Mouse (Mus musculus) neural tube, embryonic 11.5 days (tissue): ENCODE data around the gene Hes2. TPM values are rescaled to one million over a fixed set of nuclear protein-coding genes. Genes with fewer than 3 reads are reported as not detected.
A peak's percentile ranks its signal among the peaks of the same experiment; 100 is the strongest.

ENCODE experiments used
- ATAC-seq: fragments of 200-750 bp; cut with Nextera tagmentation; 2 replicates; pipeline ENCODE4 v1.8.0; 2017; ENCODE audit warnings: moderate number of reproducible peaks, mild to moderate bottlenecking, moderate TSS enrichment, moderate library complexity; ENCODE audit not compliant: insufficient read depth, low FRiP score, low TSS enrichment
- DNase-seq: peaks from one replicate; pipeline ENCODE4 v3.0.0-alpha.2; 2015; ENCODE audit warnings: low spot score
- H3K27ac ChIP-seq: fragments of 300-500 bp; sonication (generic); 2 replicates; pipeline ENCODE4 v1.5.1; 2014; ENCODE audit warnings: low read depth, mild to moderate bottlenecking, low read length
- H3K27me3 ChIP-seq: fragments of 300-500 bp; sonication (generic); 2 replicates; pipeline ENCODE4 v1.6.1; 2014; ENCODE audit warnings: mild to moderate bottlenecking, low read length, mixed read lengths; ENCODE audit not compliant: control insufficient read depth, insufficient read depth
- H3K36me3 ChIP-seq: fragments of 300-500 bp; sonication (generic); 2 replicates; pipeline ENCODE4 v1.6.1; 2014; ENCODE audit warnings: mild to moderate bottlenecking, low read length, moderate library complexity, mixed read lengths; ENCODE audit not compliant: control insufficient read depth, insufficient read depth
- H3K4me1 ChIP-seq: fragments of 300-500 bp; sonication (generic); 2 replicates; pipeline ENCODE4 v1.6.1; 2014; ENCODE audit warnings: low read length, mixed read lengths; ENCODE audit not compliant: control insufficient read depth, insufficient read depth
- H3K4me2 ChIP-seq: fragments of 300-500 bp; sonication (generic); 2 replicates; pipeline ENCODE4 v1.6.1; 2014; ENCODE audit warnings: low read depth, mild to moderate bottlenecking, moderate library complexity
- H3K4me3 ChIP-seq: fragments of 300-500 bp; sonication (generic); 2 replicates; pipeline ENCODE4 v1.5.1; 2014; ENCODE audit warnings: low read depth, low read length
- H3K9ac ChIP-seq: fragments of 300-500 bp; sonication (generic); 2 replicates; pipeline ENCODE4 v1.6.1; 2014; ENCODE audit warnings: mild to moderate bottlenecking, low read length
- H3K9me3 ChIP-seq: fragments of 300-500 bp; sonication (generic); 2 replicates; pipeline ENCODE4 v1.6.1; 2016; ENCODE audit warnings: low read length; ENCODE audit not compliant: control insufficient read depth
- WGBS: fragments of 180-500 bp; shearing (Covaris S2); extraction: QIAGEN DNeasy Blood & Tissue Kit; methylation state at CpG from one replicate; pipeline ENCODE4 v1.1.7; 2014; 5-methylcytosine and 5-hydroxymethylcytosine counted together
- polyA plus RNA-seq: library from polyadenylated mRNA; unstranded; fragments of >200 nt; fragmentation: Nextera tagmentation; extraction: Ambion mirVana; gene quantifications from 2 replicates; pipeline ENCODE4 v1.2.1, GENCODE M21; 2014

Hes2 gene
- polyA plus RNA-seq, 1 experiment from 2014 or later, result 2.9 TPM

GRCm38 (mm10) chr4:152138497-152139260, 20.0 kb upstream of the Hes2 start:
- H3K4me3 ChIP-seq, result peak overlapping the region; percentile 31
- no peaks in the 10 kb centered on the region for H3K36me3 ChIP-seq
- peak; percentile 87 for DNase-seq
- 2% methylated on average over 49 of the region's 51 CpGs for WGBS
- no peak overlapping the region for H3K27ac ChIP-seq
- H3K27me3 ChIP-seq, result peaks cover 21% of the 10 kb centered on the region
- no peaks in the 10 kb centered on the region for H3K4me1 ChIP-seq
- peak; percentile 77 for ATAC-seq
- H3K9ac ChIP-seq, result no peak overlapping the region
- H3K4me2 ChIP-seq, result peak overlapping the region; percentile 54
- H3K9me3 ChIP-seq, result no peaks in the 10 kb centered on the region

- DNase-seq (peak; percentile 43), ATAC-seq (no peak)
- Histone ChIP-seq H3K4me2 (no peak overlapping the region), H3K4me3 (no peak overlapping the region), H3K9me3 (no peaks in the 10 kb centered on the region), H3K27me3 (peaks cover 12% of the 10 kb centered on the region), H3K36me3 (no peaks in the 10 kb centered on the region), H3K4me1 (no peaks in the 10 kb centered on the region), H3K9ac (no peak overlapping the region), H3K27ac (no peak overlapping the region)
- 28% methylated on average over 6 of the region's 6 CpGs for WGBS
These were observed 18.2 kb upstream of the Hes2 start for GRCm38 (mm10) chr4:152140441-152140840.

- H3K27me3 ChIP-seq, result peaks cover 14% of the 10 kb centered on the region
- H3K9me3 ChIP-seq, result no peaks in the 10 kb centered on the region
- H3K36me3 ChIP-seq, result no peaks in the 10 kb centered on the region
- DNase-seq (no peak), ATAC-seq (no peak)
- H3K4me3 ChIP-seq, result no peak overlapping the region
- WGBS, result 74% methylated on average over 8 of the region's 8 CpGs
- no peak overlapping the region for H3K4me2 ChIP-seq
- no peaks in the 10 kb centered on the region for H3K4me1 ChIP-seq
- no peak overlapping the region for H3K9ac ChIP-seq
- H3K27ac ChIP-seq, result no peak overlapping the region
These were observed 17.0 kb upstream of the Hes2 start for GRCm38 (mm10) chr4:152141521-152142135.

- Histone ChIP-seq H3K4me1 (no peaks in the 10 kb centered on the region), H3K4me2 (no peak overlapping the region), H3K27me3 (peaks cover 13% of the 10 kb centered on the region), H3K9ac (no peak overlapping the region), H3K4me3 (no peak overlapping the region), H3K27ac (no peak overlapping the region), H3K36me3 (no peaks in the 10 kb centered on the region), H3K9me3 (no peaks in the 10 kb centered on the region)
- WGBS, result 30% methylated on average over 1 of the region's 1 CpGs
- no peak for ATAC-seq
- no peak for DNase-seq
These were observed 15.0 kb upstream of the Hes2 start for GRCm38 (mm10) chr4:152143632-152144031.

- Histone ChIP-seq H3K27ac (no peak overlapping the region), H3K4me3 (no peak overlapping the region), H3K9me3 (no peaks in the 10 kb centered on the region), H3K9ac (no peak overlapping the region), H3K36me3 (no peaks in the 10 kb centered on the region), H3K27me3 (peaks cover 11% of the 10 kb centered on the region), H3K4me2 (no peak overlapping the region), H3K4me1 (no peaks in the 10 kb centered on the region)
- WGBS, result 62% methylated on average over 10 of the region's 10 CpGs
- DNase-seq (no peak), ATAC-seq (no peak)
These were observed 13.2 kb upstream of the Hes2 start for GRCm38 (mm10) chr4:152145473-152145872.

- WGBS, result 58% methylated on average over 11 of the region's 11 CpGs
- Histone ChIP-seq H3K9ac (no peak overlapping the region), H3K36me3 (no peaks in the 10 kb centered on the region), H3K27ac (no peak overlapping the region), H3K4me2 (no peak overlapping the region), H3K27me3 (peaks cover 18% of the 10 kb centered on the region), H3K4me1 (no peaks in the 10 kb centered on the region), H3K4me3 (no peak overlapping the region), H3K9me3 (no peaks in the 10 kb centered on the region)
- no peak for ATAC-seq
- no peak for DNase-seq
These were observed 12.4 kb upstream of the Hes2 start for GRCm38 (mm10) chr4:152146033-152146827.

- no peak overlapping the region for H3K27ac ChIP-seq
- peaks cover 42% of the 10 kb centered on the region for H3K27me3 ChIP-seq
- H3K9me3 ChIP-seq, result no peaks in the 10 kb centered on the region
- no peak for ATAC-seq
- 73% methylated on average over 4 of the region's 4 CpGs for WGBS
- H3K4me2 ChIP-seq, result no peak overlapping the region
- no peak for DNase-seq
- no peak overlapping the region for H3K9ac ChIP-seq
- no peak overlapping the region for H3K4me3 ChIP-seq
- H3K4me1 ChIP-seq, result no peaks in the 10 kb centered on the region
- H3K36me3 ChIP-seq, result no peaks in the 10 kb centered on the region
These were observed 8.1 kb upstream of the Hes2 start for GRCm38 (mm10) chr4:152150546-152150945.

- Histone ChIP-seq H3K4me3 (peak overlapping the region; percentile 31), H3K4me1 (no peaks in the 10 kb centered on the region), H3K36me3 (no peaks in the 10 kb centered on the region), H3K9me3 (no peaks in the 10 kb centered on the region), H3K9ac (peak overlapping the region; percentile 5; the same call in 1 of the 2 replicates), H3K27ac (no peak overlapping the region), H3K27me3 (peaks cover 41% of the 10 kb centered on the region), H3K4me2 (peak overlapping the region; percentile 49)
- WGBS, result 21% methylated on average over 7 of the region's 7 CpGs
- DNase-seq, result no peak
- no peak for ATAC-seq
These were observed 7.2 kb upstream of the Hes2 start for GRCm38 (mm10) chr4:152151451-152151965.
